Mouse (Mus musculus) heart, postnatal 0 days (tissue): Measurements from ENCODE around the gene Plxdc1.

ENCODE experiments used
- CTCF ChIP-seq: IDR thresholded peaks from 2 replicates; pipeline ENCODE4 v1.5.1; 2016; ENCODE audit warnings: antibody characterized with exemption, control low read depth, low read depth
- EP300 ChIP-seq: IDR thresholded peaks from 2 replicates; pipeline ENCODE4 v1.6.1; 2016; ENCODE audit warnings: antibody characterized with exemption, low read depth

DNA sequence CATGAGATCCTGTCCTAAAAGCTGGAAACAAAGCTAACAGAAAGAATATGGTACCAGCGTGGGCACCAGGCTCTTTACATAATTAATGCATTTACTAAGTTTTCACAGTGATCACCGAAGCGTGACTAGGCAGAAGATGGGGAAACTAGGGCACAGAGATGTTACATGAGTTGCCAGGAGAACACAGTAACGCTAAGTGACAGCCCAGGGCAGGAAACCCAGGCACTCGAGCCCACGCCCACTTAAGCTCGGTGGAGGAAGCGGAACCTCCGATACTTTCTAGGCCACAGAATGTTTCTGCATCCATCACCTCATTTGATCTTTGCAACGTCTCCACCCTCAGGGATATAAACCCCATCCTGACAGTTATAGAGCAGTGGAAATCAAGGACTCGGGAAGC is 21.8 kb upstream of the Plxdc1 start:
- TF ChIP-seq CTCF: no peak
- no peak for TF ChIP-seq EP300
